Mouse (Mus musculus) c-Kit-negative CD71-positive TER-119-positive erythroid progenitor cells, embryonic 14.5 days (primary cell): ENCODE results near the gene Skap1.

Experiments used
- DNase-seq: peaks from one replicate; pipeline ENCODE4 v3.0.0-alpha.2; 2013; ENCODE audit warnings: low read depth, low spot score

The Skap1 gene

GRCm38 (mm10) chr11:96463986-96464715, at the start of gene Skap1:
Gene Skap1 (plus strand): TSS chr11:96464593.
- no peak for DNase-seq

- no peak for DNase-seq
Measured at GRCm38 (mm10) chr11:96421074-96421473, 43.3 kb upstream of the Skap1 start.

- no peak for DNase-seq
Measured at GRCm38 (mm10) chr11:96421517-96422265, 42.7 kb upstream of the Skap1 start.

GRCm38 (mm10) chr11:96425193-96425592, 39.2 kb upstream of the Skap1 start:
- no peak for DNase-seq

- DNase-seq: no peak
Measured at GRCm38 (mm10) chr11:96426191-96426590, 38.2 kb upstream of the Skap1 start.

GRCm38 (mm10) chr11:96426805-96427204, 37.6 kb upstream of the Skap1 start:
- DNase-seq: no peak

GRCm38 (mm10) chr11:96429062-96429461, 35.3 kb upstream of the Skap1 start:
- no peak for DNase-seq

- no peak for DNase-seq
Measured at GRCm38 (mm10) chr11:96429891-96430290, 34.5 kb upstream of the Skap1 start.

- no peak for DNase-seq
Measured at GRCm38 (mm10) chr11:96431871-96432270, 32.5 kb upstream of the Skap1 start.

GRCm38 (mm10) chr11:96434888-96435287, 29.5 kb upstream of the Skap1 start:
- no peak for DNase-seq

- no peak for DNase-seq
Measured at GRCm38 (mm10) chr11:96436525-96436924, 27.9 kb upstream of the Skap1 start.

GRCm38 (mm10) chr11:96438787-96439186, 25.6 kb upstream of the Skap1 start:
- DNase-seq: no peak

- DNase-seq: no peak
Measured at GRCm38 (mm10) chr11:96441546-96442185, 22.7 kb upstream of the Skap1 start.

GRCm38 (mm10) chr11:96442468-96442867, 21.9 kb upstream of the Skap1 start:
- no peak for DNase-seq

- no peak for DNase-seq
Measured at GRCm38 (mm10) chr11:96447931-96448330, 16.5 kb upstream of the Skap1 start.

- DNase-seq: no peak
Measured at GRCm38 (mm10) chr11:96455111-96455510, 9.3 kb upstream of the Skap1 start.

- no peak for DNase-seq
Measured at GRCm38 (mm10) chr11:96455699-96456326, 8.6 kb upstream of the Skap1 start.

GRCm38 (mm10) chr11:96456508-96457305, 7.7 kb upstream of the Skap1 start:
- DNase-seq: no peak

- DNase-seq: no peak
Measured at GRCm38 (mm10) chr11:96461766-96462165, 2.6 kb upstream of the Skap1 start.

GRCm38 (mm10) chr11:96462191-96462752, 2.1 kb upstream of the Skap1 start:
- no peak for DNase-seq

GRCm38 (mm10) chr11:96464716-96465060, 295 bp downstream of the Skap1 start:
- no peak for DNase-seq
